Mouse (Mus musculus) adrenal gland, postnatal 4 days (tissue): ENCODE measurements around the gene Galnt2. TPM values are rescaled to one million over a fixed set of nuclear protein-coding genes. Genes with fewer than 3 reads are reported as not detected.

Experiments
- DNase-seq, 2 experiments: peaks; one replicate each; pipeline ENCODE4 v3.0.0; 2021 to 2022; ENCODE audit warnings: low spot score in 2 of 2, mixed read lengths in 2 of 2
- total RNA-seq, 2 experiments: library from RNA; stranded (reverse); gene quantifications; 2 replicates each; pipeline ENCODE4 v1.2.3; 2021

The Galnt2 gene
- total RNA-seq, 2 experiments from 2014 or later = 65.3 to 81.1 TPM

- no peak for DNase-seq
These were observed 58.4 kb downstream of the Galnt2 start for GRCm38 (mm10) chr8:124289481-124290050.

GRCm38 (mm10) chr8:124290911-124291691, 59.9 kb downstream of the Galnt2 start:
- DNase-seq = no peak

- DNase-seq = no peak
These were observed 60.5 kb downstream of the Galnt2 start for GRCm38 (mm10) chr8:124291693-124292092.

DNA sequence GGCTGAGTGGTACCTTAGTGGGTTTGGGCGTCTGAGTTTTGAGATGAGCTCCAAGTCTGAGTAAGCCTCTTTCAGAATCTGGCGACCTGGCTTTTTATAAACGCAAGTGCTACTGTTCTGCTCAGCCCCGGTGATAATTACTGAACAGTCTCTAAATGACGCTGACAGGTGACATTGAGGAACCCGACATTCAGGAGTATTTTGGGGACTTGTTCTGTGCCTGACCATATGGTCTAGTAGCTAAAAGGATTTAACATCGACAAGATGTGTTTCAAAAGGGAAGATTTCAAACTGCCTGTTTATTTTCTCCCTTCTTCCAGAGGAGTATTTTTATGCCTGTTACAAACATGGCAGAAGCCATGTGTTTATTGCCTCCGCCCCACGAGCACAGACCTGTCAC, 61.8 kb downstream of the Galnt2 start:
- no peak for DNase-seq

DNA sequence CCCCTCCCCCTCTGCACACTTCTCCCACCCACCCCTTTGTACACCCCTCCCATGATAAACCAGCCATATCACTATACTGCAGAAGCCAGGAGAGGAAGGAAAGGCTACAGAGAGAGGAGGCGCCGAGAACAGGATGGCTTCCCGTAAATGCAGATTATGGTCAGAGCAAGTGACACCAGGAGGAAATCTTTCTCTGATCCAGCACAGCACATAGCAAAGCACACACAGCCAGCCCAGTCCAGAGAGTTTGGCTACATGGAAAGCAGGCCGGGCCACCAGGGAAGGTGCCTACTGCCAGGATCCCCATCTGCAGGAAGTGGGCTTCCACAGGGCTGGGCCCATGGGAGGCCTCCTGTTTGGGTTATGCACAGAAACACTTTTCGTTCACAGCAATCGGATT, 63.2 kb downstream of the Galnt2 start:
- no peak for DNase-seq

GRCm38 (mm10) chr8:124294900-124295299, 63.7 kb downstream of the Galnt2 start:
- DNase-seq = no peak

- no peak for DNase-seq
These were observed 64.2 kb downstream of the Galnt2 start for GRCm38 (mm10) chr8:124295357-124295756.

DNA sequence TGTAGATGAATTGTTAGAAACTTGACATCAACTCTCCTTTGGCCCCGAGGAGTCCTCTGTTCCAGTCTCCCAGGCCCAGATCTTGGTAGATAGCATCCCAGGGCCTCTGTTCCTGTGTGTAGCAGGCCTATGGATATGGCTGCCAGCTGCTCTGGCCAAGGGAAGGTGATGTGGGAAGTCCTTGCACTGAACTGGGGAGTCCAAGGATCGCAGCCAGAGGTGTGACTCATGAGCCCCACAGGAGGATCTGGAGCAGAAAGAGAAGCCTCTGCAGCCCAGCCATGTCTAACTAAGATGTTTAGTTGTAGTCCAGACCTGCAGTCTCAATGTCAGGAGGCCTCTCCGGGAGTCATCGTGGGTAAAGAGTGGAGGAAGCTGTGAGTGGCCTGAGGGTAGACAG, 70.3 kb downstream of the Galnt2 start:
- no peak for DNase-seq

DNA sequence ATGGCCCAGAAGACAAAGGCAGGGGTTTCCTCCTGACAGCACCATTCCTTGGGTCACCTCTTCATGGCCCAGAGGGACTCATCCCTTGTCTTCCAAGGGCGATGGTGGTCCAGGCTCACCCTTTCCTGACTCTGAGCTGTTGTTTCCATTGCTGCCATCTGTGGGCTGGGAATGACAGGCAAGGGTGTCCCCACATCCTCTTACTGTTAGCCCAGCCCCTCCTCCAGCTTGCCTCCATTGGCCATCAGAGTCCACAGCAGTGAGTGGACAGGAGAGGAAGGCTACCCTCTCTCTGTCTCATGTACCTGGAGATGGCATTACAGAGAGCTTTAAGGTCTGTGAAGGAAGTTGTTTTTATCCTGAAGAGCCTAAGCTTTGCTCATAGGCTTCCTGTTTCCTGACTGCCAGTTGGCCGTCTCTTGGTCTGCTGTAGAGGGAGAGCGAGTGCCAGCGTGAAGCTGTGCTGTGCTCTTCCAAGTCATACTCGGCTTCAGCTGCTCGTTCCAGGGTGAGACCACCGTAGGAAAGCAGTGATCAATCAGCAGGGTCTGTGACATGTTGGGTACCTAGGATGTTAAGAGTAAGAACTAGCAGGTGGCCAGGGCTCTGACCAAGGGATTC, 70.9 kb downstream of the Galnt2 start:
- DNase-seq = no peak

DNA sequence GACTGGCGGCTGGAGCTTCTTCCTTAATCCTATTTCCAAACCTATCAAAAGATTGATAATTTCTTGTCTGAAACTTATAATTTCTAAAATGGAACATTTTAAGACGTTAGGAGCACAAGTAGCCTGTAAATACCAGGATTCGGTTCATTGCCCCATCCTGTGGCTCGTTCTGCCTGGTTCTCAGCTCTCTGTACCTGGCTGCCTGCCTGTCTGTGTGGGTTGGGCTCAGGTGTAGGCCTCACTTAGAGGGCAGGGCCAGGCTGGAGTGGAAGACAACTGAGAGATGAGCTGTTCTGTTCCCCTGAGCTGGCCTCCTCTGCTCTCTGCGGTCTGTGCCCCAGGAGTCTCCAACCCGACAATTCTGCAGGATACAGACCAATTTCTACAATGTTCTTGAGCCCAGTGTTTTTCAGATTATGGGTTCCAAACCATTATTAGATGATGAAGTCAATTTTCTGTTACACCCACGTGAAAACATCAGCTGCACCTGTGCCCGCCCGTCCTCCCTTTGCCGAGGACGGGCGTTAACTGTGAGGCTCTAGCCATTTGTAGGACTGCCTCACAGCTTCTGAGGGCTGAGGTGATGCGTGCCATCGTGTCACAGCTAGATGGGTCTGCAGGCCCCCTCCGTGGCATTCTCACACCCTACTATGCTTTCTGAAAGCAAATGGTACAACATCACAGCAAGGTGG, 72.2 kb downstream of the Galnt2 start:
- DNase-seq = no peak

DNA sequence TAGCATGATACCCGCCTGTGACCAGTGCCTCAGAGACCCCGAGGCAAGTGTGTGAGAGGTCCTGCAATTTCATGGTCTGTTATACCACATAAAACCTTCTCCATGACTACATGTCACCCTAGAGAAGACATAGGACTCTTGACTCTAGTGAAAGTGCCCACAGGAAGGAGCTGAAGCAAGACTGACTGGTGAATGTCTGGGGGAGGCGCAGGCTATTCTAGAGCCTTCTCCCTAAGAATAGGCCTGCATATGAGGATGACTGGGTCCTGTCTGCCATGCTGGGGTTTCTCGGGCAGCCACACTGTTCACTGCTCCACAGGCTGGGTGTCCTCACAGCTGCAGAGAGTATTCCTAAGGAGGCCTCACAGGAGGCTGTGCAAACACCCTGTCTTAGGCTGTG, 73.0 kb downstream of the Galnt2 start:
- no peak for DNase-seq

DNA sequence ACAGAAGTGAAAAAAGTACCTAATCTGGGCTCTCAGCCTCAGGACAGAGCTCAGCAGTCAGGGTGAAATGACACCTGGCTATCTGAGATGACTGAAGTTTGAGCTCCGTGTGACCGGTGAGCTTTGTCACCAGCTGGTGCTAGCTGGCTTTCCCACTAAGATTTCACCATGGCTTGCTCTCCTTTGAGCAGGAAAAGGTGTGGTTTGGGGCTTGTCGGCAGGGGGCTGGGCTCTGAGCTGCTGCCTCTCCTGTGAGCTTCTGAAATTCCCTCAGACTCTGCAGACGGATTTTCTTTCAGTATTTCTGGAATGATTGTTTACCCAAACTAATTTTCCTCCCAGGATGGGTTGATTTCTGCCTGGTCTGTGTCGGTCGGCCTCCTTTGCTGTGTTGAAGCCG, 75.4 kb downstream of the Galnt2 start:
- DNase-seq = no peak

- DNase-seq = no peak
These were observed 76.5 kb downstream of the Galnt2 start for GRCm38 (mm10) chr8:124307700-124308099.

GRCm38 (mm10) chr8:124310509-124310908, 79.3 kb downstream of the Galnt2 start:
- DNase-seq = no peak

- no peak for DNase-seq
These were observed 79.9 kb downstream of the Galnt2 start for GRCm38 (mm10) chr8:124311111-124311510.

- no peak for DNase-seq
These were observed 80.5 kb downstream of the Galnt2 start for GRCm38 (mm10) chr8:124311723-124312122.

- DNase-seq = no peak
These were observed 81.0 kb downstream of the Galnt2 start for GRCm38 (mm10) chr8:124312228-124312627.

DNA sequence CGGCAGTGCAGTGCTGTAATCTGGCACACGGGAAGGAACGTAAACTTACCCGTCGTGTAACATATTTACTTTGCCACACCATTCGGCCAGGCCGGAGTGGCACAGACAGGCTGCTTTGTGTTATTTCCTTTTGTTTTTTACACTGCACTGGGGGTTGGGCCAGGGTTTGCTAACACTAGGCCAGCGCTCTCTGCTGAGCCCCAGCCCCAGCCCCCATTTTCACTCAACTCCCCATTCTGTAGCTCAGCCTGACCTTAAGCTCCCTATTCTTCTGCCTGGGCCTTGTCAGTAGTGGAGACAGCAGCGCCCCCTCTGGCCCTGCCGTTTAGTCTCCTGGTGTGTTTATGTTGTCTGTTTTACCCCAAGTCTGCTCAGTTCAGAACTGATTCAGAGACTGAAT, 83.6 kb downstream of the Galnt2 start:
- DNase-seq = no peak

GRCm38 (mm10) chr8:124316466-124317136, 85.4 kb downstream of the Galnt2 start:
- peak in 1 of 2 experiments; percentile 15 for DNase-seq

DNA sequence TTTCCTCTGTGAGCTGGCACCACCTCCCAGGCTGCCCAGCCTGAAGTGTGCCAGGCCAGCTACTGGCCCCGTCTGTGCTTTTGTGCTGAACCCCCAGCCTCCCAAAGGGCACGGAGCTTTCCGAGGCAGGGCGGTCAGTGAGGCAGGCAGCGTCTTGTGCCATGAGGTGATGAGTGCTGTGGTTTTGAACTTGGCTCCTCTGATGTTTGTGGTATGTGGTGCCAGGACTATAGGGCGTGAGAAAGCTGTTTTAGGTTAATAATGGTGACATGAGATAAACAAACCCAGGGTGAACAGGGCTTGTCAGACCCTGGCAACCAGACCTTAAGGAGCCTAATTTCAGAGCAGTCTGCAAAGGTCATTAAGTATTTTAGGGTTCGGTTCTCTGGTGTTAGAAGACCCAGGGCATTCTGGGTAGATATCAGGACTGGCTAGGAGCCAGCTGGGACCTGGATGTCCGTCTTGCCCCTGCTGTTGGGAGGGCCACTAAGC, 86.0 kb downstream of the Galnt2 start:
- DNase-seq = no peak

- no peak for DNase-seq
These were observed 86.6 kb downstream of the Galnt2 start for GRCm38 (mm10) chr8:124317821-124318220.
